Mouse (Mus musculus): Measurements from ENCODE around the gene Spag9.
"Not testable (repeated sequence)": the region's sequence is repeated elsewhere in the genome, so short reads cannot be mapped to it uniquely, and the experiment has no call there.

The Spag9 gene

DNA sequence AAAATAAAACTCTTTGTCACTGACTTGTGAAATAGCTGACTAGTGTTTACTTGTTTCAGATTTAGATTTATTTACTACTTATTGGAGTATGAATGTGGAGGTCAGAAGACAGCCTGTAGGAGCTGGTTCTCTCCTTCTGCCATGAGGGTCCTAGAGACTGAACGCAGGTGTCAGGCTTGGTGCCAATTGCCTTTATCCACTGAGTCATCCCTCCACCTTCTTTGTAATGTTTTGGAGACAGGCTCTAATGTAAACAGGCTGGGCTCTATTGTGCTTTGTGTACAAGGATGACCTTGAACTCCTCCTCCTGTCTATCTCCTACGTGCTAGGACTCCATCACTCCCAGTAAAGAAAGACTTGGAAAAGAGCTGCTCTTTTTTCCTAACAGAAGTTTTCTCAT, 51.4 kb downstream of the Spag9 start:
- in situ Hi-C loops (cut with MseI, MboI), result no loop called here

GRCm38 (mm10) chr11:94054176-94054575, 58.3 kb downstream of the Spag9 start:
- in situ Hi-C loops (cut with MseI, MboI), result no loop called here

GRCm38 (mm10) chr11:94054901-94055300, 59.0 kb downstream of the Spag9 start:
- in situ Hi-C loops (cut with MseI, MboI), result no loop called here

DNA sequence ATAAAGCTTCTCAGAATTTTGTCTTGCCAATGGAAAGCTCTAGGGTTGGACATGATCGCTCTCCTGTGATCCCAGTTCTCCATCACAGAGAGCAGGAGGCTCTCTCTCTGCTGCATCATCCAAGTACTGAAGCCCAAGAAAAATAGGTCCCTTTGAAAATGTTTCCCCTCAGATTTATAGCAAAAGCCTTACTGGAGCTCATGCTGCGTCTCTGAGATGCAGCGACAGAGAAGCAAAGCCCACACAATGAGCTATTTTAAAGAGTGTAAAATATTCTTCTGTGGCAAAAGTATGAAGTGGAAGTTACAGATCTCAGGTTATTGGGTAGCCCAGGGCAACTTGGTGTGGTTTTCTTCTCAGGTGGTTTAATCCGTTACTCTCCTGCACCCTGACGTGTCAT, 68.0 kb downstream of the Spag9 start:
- in situ Hi-C loops (cut with MseI, MboI), result no loop called here

GRCm38 (mm10) chr11:94070455-94070854, 74.6 kb downstream of the Spag9 start:
- in situ Hi-C loops (cut with MseI, MboI), result no loop called here

DNA sequence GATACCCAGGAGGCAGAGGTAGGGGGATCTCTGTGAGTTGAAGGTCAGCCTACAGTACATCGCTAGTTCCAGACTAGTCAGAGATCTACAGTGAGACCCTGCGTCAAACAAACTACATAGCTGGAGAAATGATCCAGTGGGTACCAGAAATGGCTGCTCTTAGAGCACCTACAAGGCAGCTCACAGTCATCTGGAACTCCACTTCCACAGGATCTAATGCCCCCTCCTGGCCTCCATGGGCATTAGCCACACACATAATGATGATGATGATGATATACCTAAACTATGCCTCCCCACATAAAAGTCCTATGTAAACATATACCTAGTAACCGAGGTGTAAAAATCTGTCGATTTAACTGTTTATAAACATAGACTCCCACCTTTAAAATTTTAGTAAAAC, 77.4 kb downstream of the Spag9 start:
- in situ Hi-C loops (cut with MseI, MboI), result no loop called here

GRCm38 (mm10) chr11:94086966-94087365, 91.1 kb downstream of the Spag9 start:
- in situ Hi-C loops (cut with MseI, MboI), result not testable (repeated sequence)

GRCm38 (mm10) chr11:94090496-94090895, 94.6 kb downstream of the Spag9 start:
- in situ Hi-C loops (cut with MseI, MboI), result no loop called here

DNA sequence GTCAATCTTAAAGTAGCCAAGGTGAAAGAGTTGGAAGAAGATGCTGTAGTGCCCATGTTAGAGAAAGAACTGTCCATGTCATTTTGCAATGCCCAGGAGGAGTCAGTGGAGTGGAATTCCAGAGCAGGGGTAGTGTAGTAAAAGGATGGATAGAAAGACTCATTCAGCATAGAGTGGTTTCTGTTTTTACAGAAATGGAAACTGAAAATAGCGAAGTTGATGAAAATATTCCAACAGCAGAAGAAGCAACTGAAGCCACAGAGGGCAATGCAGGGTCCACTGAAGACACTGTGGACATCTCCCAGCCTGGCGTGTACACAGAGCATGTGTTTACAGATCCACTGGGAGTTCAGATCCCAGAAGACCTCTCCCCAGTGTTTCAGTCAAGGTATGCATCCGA, 101.6 kb downstream of the Spag9 start:
- in situ Hi-C loops (cut with MseI, MboI), result no loop called here

GRCm38 (mm10) chr11:94098840-94099239, 102.9 kb downstream of the Spag9 start:
- in situ Hi-C loops (cut with MseI, MboI), result no loop called here

- in situ Hi-C loops (cut with MseI, MboI), result no loop called here
These were observed 117.9 kb downstream of the Spag9 start for GRCm38 (mm10) chr11:94113795-94114194.

- in situ Hi-C loops (cut with MseI, MboI), result no loop called here
These were observed 119.5 kb downstream of the Spag9 start for GRCm38 (mm10) chr11:94115408-94115807.

- in situ Hi-C loops (cut with MseI, MboI), result no loop called here
These were observed 120.8 kb downstream of the Spag9 start for GRCm38 (mm10) chr11:94116655-94117054.

GRCm38 (mm10) chr11:94117836-94118235, 121.9 kb downstream of the Spag9 start:
- in situ Hi-C loops (cut with MseI, MboI), result no loop called here

- in situ Hi-C loops (cut with MseI, MboI), result no loop called here
These were observed 122.7 kb downstream of the Spag9 start for GRCm38 (mm10) chr11:94118612-94119011.

DNA sequence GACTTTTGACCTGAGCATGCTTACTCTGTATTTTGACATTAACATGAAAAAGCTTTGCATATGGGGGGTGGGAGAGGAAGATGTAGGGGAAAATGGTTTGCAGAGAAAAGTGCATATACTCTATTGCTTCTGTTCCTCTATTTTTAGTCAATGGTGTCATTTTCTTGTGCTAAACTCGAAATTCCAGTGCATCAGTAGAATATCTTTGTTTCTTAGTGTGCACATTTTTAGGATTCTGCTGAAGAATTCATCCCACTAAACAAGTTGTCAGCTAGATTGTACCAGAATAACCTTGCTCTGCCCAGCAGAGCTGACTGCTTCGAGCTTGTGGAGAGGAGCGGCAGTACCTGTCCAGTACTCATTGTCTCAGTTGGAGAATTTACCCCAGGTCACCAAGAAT, 124.8 kb downstream of the Spag9 start:
- in situ Hi-C loops (cut with MseI, MboI), result no loop called here

- in situ Hi-C loops (cut with MseI, MboI), result no loop called here
These were observed 125.6 kb downstream of the Spag9 start for GRCm38 (mm10) chr11:94121501-94121900.

DNA sequence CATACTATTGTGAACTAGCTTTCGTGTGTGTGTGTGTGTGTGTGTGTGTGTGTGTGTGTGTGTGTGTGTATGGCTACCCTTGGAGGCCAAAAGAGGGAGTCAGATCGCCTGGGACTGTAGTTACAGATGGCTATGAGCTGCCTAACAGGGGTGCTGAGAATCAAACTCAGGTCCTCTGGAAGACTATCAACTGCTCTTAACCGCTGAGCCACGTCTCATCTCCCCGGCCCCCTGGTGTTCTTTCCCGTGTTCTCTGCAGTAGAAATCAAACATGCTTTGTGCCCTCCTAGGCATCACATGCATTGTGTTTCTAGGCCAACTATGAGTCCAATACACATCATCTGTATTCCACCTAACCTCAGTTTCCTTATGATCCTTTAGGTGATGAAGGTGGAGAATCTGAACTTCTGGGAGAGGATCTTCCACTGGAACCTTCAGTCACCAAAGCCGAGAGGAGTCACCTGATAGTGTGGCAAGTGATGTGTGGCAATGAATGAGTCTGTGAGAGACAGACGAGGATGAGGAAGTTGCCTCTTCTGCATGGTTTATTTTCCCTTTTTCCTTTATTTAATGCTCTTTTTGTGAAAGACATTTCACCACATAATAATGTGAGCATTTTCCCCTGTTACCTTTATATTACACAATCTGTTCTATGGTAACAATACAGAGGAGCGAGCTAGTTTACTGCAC, 126.6 kb downstream of the Spag9 start:
- in situ Hi-C loops (cut with MseI, MboI), result no loop called here

DNA sequence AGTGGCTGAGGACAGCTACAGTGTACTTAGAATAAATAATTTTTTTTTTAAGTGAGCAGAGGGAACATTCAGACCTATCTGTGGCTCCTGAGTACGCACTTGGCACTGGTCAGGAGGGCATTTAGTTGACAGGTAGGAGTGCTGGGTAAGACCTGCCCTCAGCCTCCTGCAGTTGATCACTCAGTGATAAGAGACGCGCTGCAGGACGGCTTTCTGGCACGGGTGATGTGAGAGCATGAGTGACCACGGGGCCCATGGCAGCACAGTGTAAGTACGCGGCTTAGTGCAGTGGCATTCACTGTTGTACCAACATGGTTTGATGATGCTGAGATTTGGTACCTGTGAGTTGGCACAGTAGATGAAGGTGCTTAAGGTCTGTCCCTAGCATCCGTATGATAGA, 130.8 kb downstream of the Spag9 start:
- in situ Hi-C loops (cut with MseI, MboI), result loop anchor here in 1 of 2 experiments (5.0 kb wide), 1 partner anchor 86 kb away; the partner anchor contains the start of gene Tob1

DNA sequence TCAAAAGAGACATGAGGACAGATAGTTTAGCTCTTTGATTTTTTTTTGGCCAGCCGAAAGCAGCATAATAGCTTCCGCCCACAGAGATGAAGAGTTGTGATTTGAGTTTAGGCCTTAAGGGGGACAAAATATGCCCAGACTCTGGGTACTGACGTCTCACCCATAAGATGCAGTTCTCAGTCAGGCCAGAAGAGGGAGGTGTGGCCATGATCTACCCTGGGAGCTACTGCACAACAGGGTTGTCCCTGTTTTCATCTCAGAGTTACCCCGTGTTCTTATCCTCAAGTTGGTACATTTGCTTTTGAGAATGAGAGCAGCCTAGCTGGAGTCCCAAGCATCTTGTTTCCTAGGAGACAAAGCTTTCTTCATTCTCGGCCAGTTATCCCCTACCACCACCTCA, 132.1 kb downstream of the Spag9 start:
- in situ Hi-C loops (cut with MseI, MboI), result loop anchor here in 1 of 2 experiments (5.0 kb wide), 1 partner anchor 84 kb away; the partner anchor contains the start of gene Tob1

- in situ Hi-C loops (cut with MseI, MboI), result loop anchor here in 1 of 2 experiments (5.0 kb wide), 1 partner anchor 84 kb away; the partner anchor contains the start of gene Tob1
These were observed 132.6 kb downstream of the Spag9 start for GRCm38 (mm10) chr11:94128506-94128905.

DNA sequence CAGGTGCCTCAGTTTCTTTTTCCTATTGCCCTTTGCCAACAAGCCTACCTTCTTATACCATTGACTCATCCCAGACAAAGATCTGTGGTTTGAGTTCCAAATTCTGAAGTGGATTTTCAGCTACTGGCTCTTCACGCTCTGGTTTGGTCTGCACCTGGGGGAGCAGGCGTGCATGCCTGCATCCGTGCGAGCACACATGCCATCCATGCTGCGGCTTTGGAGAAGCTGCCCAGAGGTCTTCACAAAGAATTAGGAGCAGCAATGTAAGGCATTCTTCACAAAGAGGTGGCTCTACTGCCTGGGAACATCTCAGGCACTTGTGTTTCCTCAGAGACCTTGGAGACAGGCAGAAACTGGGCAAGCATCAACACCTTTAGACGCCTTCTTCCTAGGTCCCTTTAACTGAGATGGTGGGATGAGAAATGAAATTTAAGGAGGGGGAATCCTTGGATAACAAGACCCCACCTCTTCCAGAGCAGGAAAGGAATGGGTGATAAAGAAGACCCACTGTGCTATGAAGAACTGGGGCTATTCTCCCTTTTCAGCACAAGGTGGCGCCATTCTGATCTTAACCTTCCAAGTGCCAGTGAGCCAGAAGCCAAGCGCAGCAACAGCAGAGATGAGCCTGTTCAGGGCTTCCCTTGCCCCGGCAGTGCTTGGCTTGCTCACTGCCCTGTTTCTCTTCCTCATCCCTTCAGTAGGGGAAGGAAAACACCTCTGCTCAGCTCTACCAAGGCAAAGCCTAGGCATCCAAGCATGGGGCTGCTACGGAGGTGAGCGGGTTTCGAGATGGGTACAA, 133.6 kb downstream of the Spag9 start:
- in situ Hi-C loops (cut with MseI, MboI), result loop anchor here (5.0 kb wide), 3 partner anchors 83 to 148 kb away; partner anchors contain the start of gene Tob1 (in 1 of the 2)
